Mouse (Mus musculus) hindbrain, embryonic 13.5 days (tissue): Measurements from ENCODE around the gene Ncs1. TPM values are rescaled to one million over a fixed set of nuclear protein-coding genes. Genes with fewer than 3 reads are reported as not detected.

Source experiments
- ATAC-seq: fragments of 200-750 bp; cut with Nextera tagmentation; 2 replicates; pipeline ENCODE4 v1.8.0; 2017; ENCODE audit warnings: moderate TSS enrichment; ENCODE audit not compliant: low FRiP score
- H3K27ac ChIP-seq: fragments of 300-500 bp; sonication (generic); 2 replicates; pipeline ENCODE4 v1.5.1; 2015; ENCODE audit warnings: inconsistent platforms, mild to moderate bottlenecking, moderate library complexity
- H3K27me3 ChIP-seq: fragments of 300-500 bp; sonication (generic); 2 replicates; pipeline ENCODE4 v1.6.1; 2015; ENCODE audit warnings: mild to moderate bottlenecking, inconsistent platforms
- H3K36me3 ChIP-seq: fragments of 300-500 bp; sonication (generic); 2 replicates; pipeline ENCODE4 v1.6.1; 2015; ENCODE audit warnings: mild to moderate bottlenecking, inconsistent platforms
- H3K4me1 ChIP-seq: fragments of 300-500 bp; sonication (generic); replicated peaks from 2 replicates; pipeline ENCODE4 v1.6.1; 2015; ENCODE audit warnings: inconsistent platforms
- H3K4me2 ChIP-seq: fragments of 300-500 bp; sonication (generic); 2 replicates; pipeline ENCODE4 v1.6.1; 2015; ENCODE audit warnings: inconsistent platforms, mild to moderate bottlenecking, moderate library complexity
- H3K4me3 ChIP-seq: fragments of 300-500 bp; sonication (generic); 2 replicates; pipeline ENCODE4 v1.5.1; 2015; ENCODE audit warnings: mild to moderate bottlenecking, inconsistent platforms
- H3K9ac ChIP-seq: fragments of 300-500 bp; sonication (generic); 2 replicates; pipeline ENCODE4 v1.6.1; 2015; ENCODE audit warnings: mild to moderate bottlenecking, inconsistent platforms
- H3K9me3 ChIP-seq: fragments of 300-500 bp; sonication (generic); 2 replicates; pipeline ENCODE4 v1.6.1; 2016; ENCODE audit warnings: inconsistent platforms
- WGBS: fragments of 180-500 bp; shearing (Covaris S2); methylation state at CpG from one replicate; pipeline ENCODE4 v1.1.7; 2015; 5-methylcytosine and 5-hydroxymethylcytosine counted together
- polyA plus RNA-seq: library from polyadenylated mRNA; unstranded; fragments of >200 nt; fragmentation: Nextera tagmentation; extraction: Ambion mirVana; gene quantifications from 2 replicates; pipeline ENCODE4 v1.2.1, GENCODE M21; 2015

Ncs1 gene
- polyA plus RNA-seq, 1 experiment from 2014 or later = 144 TPM

DNA sequence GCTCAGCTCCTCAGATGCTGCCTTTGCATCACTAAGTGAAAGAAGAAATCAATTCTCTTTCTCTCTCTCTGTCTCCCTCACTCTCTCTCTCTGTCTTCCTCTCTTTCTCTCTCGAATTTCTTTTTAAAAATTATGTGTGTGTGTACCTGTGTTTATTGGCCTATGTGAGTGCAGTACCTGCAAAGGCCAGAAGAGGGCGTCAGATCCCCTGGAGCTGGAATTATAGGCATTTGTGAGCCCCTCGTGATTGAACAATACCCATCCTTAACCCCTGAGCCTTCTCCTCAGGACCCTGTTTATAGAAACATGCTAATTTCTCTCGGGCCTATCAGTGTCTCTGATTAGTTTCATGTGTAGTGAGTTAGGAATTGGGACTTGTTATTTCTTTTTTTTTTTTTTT, 62.6 kb downstream of the Ncs1 start:
- no peak overlapping the region for H3K4me2 ChIP-seq
- H3K36me3 ChIP-seq = no peaks in the 10 kb centered on the region
- peaks cover 30% of the 10 kb centered on the region for H3K27me3 ChIP-seq
- WGBS = 64% methylated on average over 4 of the region's 4 CpGs
- H3K4me3 ChIP-seq = no peak overlapping the region
- ATAC-seq = no peak
- peaks cover 7% of the 10 kb centered on the region; the same call in 1 of the 2 replicates for H3K4me1 ChIP-seq
- no peaks in the 10 kb centered on the region for H3K9me3 ChIP-seq
- no peak overlapping the region for H3K27ac ChIP-seq
- no peak overlapping the region for H3K9ac ChIP-seq

DNA sequence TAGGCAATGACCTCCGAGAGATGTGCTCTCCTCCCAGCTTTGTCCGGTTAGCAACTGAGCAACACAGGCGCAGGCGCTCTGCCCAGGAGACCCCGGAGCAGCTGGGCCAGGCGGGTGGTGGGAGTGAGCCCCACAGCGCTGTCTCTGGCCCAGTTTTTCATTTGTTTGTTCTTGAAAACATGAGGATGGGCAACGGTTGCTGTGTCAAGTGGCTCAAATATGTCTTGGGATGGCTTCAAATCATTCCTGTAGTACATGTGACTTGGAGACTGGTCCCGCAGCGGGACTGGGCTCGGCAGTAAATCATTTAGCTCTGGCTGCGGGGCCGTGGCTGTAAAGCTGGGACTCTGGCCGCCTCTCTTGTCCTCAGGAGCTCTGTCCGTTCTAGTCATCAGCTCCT, 63.9 kb downstream of the Ncs1 start:
- Histone ChIP-seq H3K27ac (no peak overlapping the region), H3K4me1 (peaks cover 18% of the 10 kb centered on the region), H3K27me3 (peaks cover 42% of the 10 kb centered on the region), H3K4me2 (no peak overlapping the region), H3K4me3 (no peak overlapping the region), H3K36me3 (no peaks in the 10 kb centered on the region), H3K9ac (no peak overlapping the region), H3K9me3 (no peaks in the 10 kb centered on the region)
- 65% methylated on average over 15 of the region's 15 CpGs for WGBS
- ATAC-seq = no peak

DNA sequence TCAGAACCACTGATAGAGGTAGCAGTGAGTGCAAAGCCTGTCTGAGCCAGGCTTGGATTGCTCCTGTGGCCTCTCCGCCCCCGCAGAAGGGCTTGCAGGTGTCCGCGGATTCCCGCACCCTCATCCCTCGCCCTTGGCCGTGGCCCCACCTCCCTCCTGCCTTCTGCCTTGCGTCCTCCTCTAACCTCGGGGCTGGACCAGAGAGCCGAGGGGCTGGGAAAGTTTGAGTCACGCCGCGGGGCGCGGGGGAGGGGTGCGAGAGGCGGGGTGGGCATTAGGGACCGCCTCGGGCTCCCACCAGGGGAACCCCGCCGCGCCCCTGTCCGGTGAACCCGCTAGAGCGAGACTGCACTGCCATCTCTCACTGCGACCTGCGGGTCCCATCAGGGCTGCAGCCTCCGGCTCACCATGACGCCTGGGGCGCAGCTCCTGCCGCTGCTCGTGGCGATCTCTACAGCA, 68.4 kb downstream of the Ncs1 start, which contains the start of gene Hmcn2:
TSS of gene Hmcn2 (plus strand) at position 409 of the 459 bp plus-strand sequence.
- Histone ChIP-seq H3K4me1 (peaks cover 15% of the 10 kb centered on the region), H3K36me3 (no peaks in the 10 kb centered on the region), H3K27ac (no peak within 1 kb of the TSS), H3K4me2 (peak within 1 kb of the TSS; percentile 43), H3K27me3 (peaks cover 84% of the 10 kb centered on the region), H3K9me3 (no peaks in the 10 kb centered on the region), H3K9ac (no peak within 1 kb of the TSS), H3K4me3 (peak within 1 kb of the TSS; percentile 27)
- no peak for ATAC-seq
- 1% methylated on average over 19 of the region's 33 CpGs for WGBS

DNA sequence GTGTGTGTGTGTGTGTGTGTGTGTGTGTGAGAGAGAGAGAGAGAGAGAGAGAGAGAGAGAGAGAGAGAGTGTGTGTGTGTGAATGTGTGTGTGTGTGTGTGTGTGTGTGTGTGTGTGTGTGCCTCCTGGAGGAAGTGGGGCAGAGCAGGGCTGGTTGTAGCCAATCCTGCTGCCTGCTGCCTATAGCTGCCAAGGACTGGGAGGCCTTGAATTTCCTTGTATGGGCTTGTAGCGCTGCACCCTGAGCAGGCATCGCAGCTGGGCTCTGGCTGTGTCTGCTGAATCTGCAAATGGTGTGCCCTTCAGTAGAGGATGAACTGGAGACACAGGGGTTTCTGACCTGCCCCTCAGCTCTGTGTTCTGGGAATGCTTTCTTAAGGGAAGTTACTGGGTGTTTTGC, 72.5 kb downstream of the Ncs1 start:
- H3K9ac ChIP-seq = no peak overlapping the region
- H3K4me3 ChIP-seq = no peak overlapping the region
- 14% methylated on average over 2 of the region's 2 CpGs for WGBS
- no peak overlapping the region for H3K27ac ChIP-seq
- no peaks in the 10 kb centered on the region for H3K36me3 ChIP-seq
- peaks cover 67% of the 10 kb centered on the region for H3K27me3 ChIP-seq
- ATAC-seq = no peak
- no peaks in the 10 kb centered on the region for H3K9me3 ChIP-seq
- peaks cover 13% of the 10 kb centered on the region for H3K4me1 ChIP-seq
- no peak overlapping the region for H3K4me2 ChIP-seq

DNA sequence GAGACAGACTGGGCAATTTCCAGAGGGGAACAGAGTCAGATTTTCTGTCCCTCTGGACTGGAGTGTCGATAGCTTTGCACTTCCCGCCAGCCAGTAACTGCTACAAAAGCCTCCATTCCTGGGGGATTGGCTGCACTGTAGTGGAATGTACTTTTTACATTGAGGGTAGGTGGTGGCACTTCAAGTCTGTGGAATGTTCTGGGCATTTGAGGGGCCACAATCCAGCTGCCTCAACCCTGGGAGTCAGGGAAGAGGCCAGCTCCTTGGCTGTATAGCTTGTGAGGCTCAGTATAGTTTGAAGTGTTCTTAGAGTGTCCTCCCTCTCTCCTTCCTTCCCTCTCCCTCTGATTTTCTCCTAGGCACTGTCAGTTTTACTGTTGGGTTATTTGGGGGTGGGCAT, 73.6 kb downstream of the Ncs1 start:
- Histone ChIP-seq H3K27me3 (peaks cover 57% of the 10 kb centered on the region), H3K4me2 (no peak overlapping the region), H3K4me1 (peaks cover 5% of the 10 kb centered on the region), H3K9me3 (no peaks in the 10 kb centered on the region), H3K9ac (no peak overlapping the region), H3K4me3 (no peak overlapping the region), H3K36me3 (no peaks in the 10 kb centered on the region), H3K27ac (no peak overlapping the region)
- no peak for ATAC-seq
- 82% methylated on average over 2 of the region's 2 CpGs for WGBS

DNA sequence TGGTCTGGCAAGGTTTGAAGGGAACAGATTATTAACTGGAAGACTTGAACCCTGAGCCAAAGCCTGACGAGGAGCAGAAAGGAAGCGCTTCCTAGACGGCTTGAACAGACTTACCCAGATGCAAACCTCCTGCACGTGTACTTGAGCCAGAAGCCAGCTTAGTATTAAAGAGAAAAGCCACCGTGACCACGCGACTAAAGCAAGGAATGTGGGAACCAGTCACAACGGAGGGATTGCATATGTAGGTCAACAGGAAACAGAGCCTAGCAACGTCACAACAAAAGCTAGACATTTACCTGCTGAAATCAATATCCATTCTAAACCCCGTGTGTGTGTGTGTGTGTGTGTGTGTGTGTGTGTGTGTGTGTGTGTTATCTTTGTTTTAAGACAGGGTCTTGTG, 81.6 kb downstream of the Ncs1 start:
- 46% methylated on average over 10 of the region's 10 CpGs for whole genome bisulfite sequencing
- no peak for ATAC-seq
- Histone ChIP-seq H3K27ac (no peak overlapping the region), H3K4me3 (no peak overlapping the region), H3K36me3 (no peaks in the 10 kb centered on the region), H3K4me2 (no peak overlapping the region), H3K9ac (no peak overlapping the region), H3K9me3 (no peaks in the 10 kb centered on the region), H3K4me1 (no peaks in the 10 kb centered on the region), H3K27me3 (peaks cover 18% of the 10 kb centered on the region; the same call in 1 of the 2 replicates)

DNA sequence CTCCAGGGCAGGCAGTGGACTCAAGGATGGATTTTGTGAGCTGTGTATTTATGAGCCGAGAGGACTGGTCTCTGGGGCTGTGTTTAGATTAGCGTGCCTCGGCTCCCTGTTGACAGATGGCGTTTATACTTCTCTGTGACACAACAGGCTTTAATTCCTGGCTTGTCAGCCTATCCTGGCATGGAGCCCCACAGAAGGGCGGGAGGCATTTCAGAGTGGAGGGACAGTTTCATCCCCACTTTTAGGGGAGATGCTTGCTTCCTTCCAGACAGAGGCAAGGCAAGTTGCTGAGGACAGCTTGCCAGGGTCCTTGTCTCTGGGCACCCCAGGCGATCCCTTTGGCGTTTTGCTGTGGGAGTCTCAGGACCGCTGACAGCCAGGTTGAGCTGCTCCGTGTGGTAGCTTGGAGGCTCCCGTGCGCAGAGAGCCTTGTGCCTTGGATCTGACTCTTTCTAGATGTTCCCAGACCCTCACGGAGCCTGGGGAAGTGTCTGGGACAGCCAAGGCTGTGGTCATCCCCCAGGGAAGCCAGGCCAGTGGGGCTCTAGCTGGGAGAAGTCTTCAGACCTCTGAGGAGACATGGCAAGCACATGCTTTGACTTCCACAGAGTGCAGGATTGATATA, 92.2 kb downstream of the Ncs1 start:
- peaks cover 12% of the 10 kb centered on the region; the same call in 1 of the 2 replicates for H3K27me3 ChIP-seq
- peaks cover 5% of the 10 kb centered on the region for H3K4me1 ChIP-seq
- H3K4me2 ChIP-seq = no peak overlapping the region
- 51% methylated on average over 12 of the region's 12 CpGs for WGBS
- no peak overlapping the region for H3K27ac ChIP-seq
- no peaks in the 10 kb centered on the region for H3K9me3 ChIP-seq
- no peaks in the 10 kb centered on the region for H3K36me3 ChIP-seq
- no peak overlapping the region for H3K4me3 ChIP-seq
- ATAC-seq = no peak
- H3K9ac ChIP-seq = no peak overlapping the region

DNA sequence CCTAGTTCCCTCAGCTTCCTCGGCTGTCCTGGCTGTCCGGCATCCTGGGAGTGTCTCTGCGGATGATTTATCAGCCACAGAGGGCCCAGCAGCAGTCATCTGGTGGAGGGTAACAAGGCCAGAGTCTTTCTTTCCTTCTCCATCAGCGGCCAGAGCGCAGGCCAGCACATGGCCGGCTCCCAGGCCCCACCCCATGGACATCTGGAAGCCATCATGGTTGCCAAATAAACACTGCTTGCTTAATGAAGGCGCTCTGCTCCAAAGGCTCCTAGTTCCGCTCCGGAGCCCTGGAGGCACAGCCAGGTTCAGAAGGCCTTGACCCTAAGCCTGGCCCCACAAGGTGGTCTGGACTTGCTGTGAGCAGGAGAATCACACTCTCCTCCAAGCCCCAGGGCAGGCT, 94.2 kb downstream of the Ncs1 start:
- H3K27ac ChIP-seq = no peak overlapping the region
- ATAC-seq = no peak
- no peak overlapping the region for H3K4me2 ChIP-seq
- H3K9ac ChIP-seq = no peak overlapping the region
- H3K9me3 ChIP-seq = no peaks in the 10 kb centered on the region
- WGBS = 80% methylated on average over 9 of the region's 9 CpGs
- H3K36me3 ChIP-seq = no peaks in the 10 kb centered on the region
- H3K4me1 ChIP-seq = peaks cover 5% of the 10 kb centered on the region
- H3K27me3 ChIP-seq = peaks cover 10% of the 10 kb centered on the region; the same call in 1 of the 2 replicates
- no peak overlapping the region for H3K4me3 ChIP-seq

DNA sequence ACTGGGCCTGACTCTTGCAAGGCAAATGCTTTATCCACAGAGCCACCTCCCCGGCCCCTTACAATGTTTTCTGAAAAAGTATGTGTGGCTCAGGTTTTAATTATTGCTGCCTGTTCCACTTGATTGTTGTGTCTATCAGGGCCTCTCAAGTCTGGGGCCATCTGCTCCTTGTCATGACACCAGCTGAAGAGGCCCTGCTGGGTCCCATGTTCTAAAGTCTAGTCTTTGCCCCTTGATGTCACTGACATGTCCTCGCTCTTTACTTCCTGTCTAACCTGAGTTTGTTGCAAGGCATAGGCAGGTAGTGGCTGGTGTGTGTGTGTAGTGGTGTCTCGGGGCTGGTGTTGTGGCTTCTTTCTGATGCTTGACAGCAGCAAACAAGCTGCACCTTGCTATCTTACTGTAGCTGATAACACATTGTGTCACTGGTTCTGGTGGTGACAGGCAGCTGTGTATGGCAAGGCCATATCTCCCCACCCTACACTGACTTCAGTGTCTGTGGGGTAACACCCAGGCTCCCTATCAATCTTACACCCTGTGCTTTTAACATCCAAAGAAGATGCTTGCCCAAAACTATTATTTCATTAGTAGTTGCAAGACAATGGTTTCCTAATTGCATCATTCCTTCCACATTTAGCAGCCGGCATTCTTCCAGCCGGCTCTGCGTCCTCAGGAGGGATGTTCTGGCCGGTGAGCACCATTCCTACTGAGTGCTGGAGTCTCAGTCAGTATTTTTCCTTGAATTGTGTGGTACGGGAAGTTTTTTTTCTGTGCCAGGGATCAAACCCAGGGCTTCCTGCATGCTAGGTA, 96.3 kb downstream of the Ncs1 start:
- no peak overlapping the region for H3K9ac ChIP-seq
- H3K36me3 ChIP-seq = no peaks in the 10 kb centered on the region
- H3K27me3 ChIP-seq = peaks cover 19% of the 10 kb centered on the region; the same call in 1 of the 2 replicates
- H3K4me1 ChIP-seq = peaks cover 5% of the 10 kb centered on the region
- WGBS = 82% methylated on average over 8 of the region's 8 CpGs
- no peak overlapping the region for H3K4me3 ChIP-seq
- no peak for ATAC-seq
- no peaks in the 10 kb centered on the region for H3K9me3 ChIP-seq
- no peak overlapping the region for H3K4me2 ChIP-seq
- no peak overlapping the region for H3K27ac ChIP-seq

Other genes starting within 250 kb of the Ncs1 start
- 20.7 and 21.9 TPM in 2 replicates for gene Fnbp1, start 103.8 kb upstream of the Ncs1 start, polyA plus RNA-seq
- gene Gpr107, start 93.5 kb upstream of the Ncs1 start, polyA plus RNA-seq = 38.1 and 38.2 TPM in 2 replicates
- 0.12 and 0.19 TPM in 2 replicates for gene Hmcn2, start 68.6 kb downstream of the Ncs1 start, polyA plus RNA-seq
- gene Ass1, start 224.4 kb downstream of the Ncs1 start, polyA plus RNA-seq = 8.0 TPM in 2 replicates